ENCODE assay signal across 13 mouse cellular contexts in the genomic region with DNA sequence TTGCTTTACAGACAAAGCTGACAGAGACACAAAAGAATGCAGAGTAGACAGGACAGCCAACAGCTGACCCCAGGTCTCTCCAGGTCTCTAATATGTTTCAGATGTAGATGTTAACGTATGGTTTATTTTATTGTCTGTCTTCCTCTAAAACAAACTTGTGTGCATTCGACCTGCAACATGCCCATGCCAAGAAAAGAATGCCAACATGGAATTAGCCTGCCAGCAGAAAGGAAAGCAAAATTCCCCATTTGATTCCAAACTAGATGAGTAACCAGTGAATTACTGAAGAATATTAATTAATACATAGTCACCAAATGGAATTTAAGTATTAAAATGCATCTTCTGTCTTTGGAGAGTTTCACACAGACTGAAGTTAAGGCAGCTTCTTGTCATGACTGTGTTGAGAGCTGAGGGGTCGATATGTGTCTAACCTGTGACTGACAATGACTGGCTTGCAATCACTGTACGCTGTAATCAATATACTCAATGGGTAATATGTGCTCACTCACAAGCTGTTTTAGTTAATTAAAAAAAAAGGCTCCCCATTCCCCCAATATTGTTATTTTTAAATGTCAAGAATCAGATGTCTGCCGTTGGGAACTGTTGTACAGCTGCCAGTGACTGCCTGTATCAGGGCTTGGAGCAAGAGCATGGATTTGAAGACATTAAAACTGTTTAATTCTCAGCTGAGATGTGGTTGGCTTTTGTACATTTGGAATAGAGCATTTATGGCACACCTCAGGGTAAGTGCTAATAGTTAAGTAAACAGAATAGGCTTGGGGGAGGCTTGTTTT.
DNase-seq lines count a peak whose midpoint lies in the region; ATAC-seq and TF ChIP-seq lines count a peak whose summit lies in the region.
"Had no signal": no experiment of that assay in that cellular context is flagged by ENCODE, and none has a peak within 500 bp of the region (broad histone marks: within the 10 kb centered on the region; RNA-seq: fewer than 3 reads in every experiment).

No protein-coding gene starts in this region.

- no peaks in the 10 kb centered on the region for H3K27me3 ChIP-seq in hindbrain, embryonic 16.5 days (replicated peaks; ENCODE audit: control insufficient read depth, insufficient read depth, low read length)
- no peaks in the 10 kb centered on the region for H3K27me3 ChIP-seq in hindbrain, embryonic 14.5 days (ENCODE audit: control insufficient read depth, insufficient read depth, low read length)
- no peaks in the 10 kb centered on the region for H3K27me3 ChIP-seq in midbrain, embryonic 14.5 days (ENCODE audit: control insufficient read depth, insufficient read depth, low read length)
- no peaks in the 10 kb centered on the region for H3K27me3 ChIP-seq in midbrain, embryonic 10.5 days (ENCODE audit: low read depth, poor library complexity, severe bottlenecking)
- H3K27me3 ChIP-seq in stomach, embryonic 16.5 days (ENCODE audit: control insufficient read depth, insufficient read depth, low read length) = no peaks in the 10 kb centered on the region
- H3K27me3 ChIP-seq: CH12.LX had no signal

- peak overlapping the region; percentile 45; the same call in 1 of the 2 replicates for H3K4me2 ChIP-seq in hindbrain, embryonic 16.5 days (ENCODE audit: low read length)
- no peak overlapping the region for H3K4me2 ChIP-seq in hindbrain, embryonic 14.5 days (replicated peaks)
- H3K4me2 ChIP-seq in midbrain, embryonic 14.5 days (ENCODE audit: low read length) = peak overlapping the region; percentile 26; the same call in 1 of the 2 replicates
- peak overlapping the region; percentile 35 for H3K4me2 ChIP-seq in stomach, embryonic 16.5 days (ENCODE audit: low read depth, low read length)

- no peak for DNase-seq in hindbrain, embryonic 14.5 days (ENCODE audit: low spot score)
- DNase-seq in midbrain, embryonic 14.5 days = peak; percentile 20
- no peak for DNase-seq in midbrain, embryonic 10.5 days (ENCODE audit: low spot score)
- DNase-seq in cerebellum, postnatal 36 days = peak; percentile 30 to 40
- DNase-seq in gastrocnemius, adult 2 months = no peak
- DNase-seq: adrenal gland, postnatal 10 days; kidney, adult 8-10 months had no signal

- WGBS in hindbrain, embryonic 16.5 days = 62% methylated on average over 5 of the region's 5 CpGs
- whole genome bisulfite sequencing in hindbrain, embryonic 14.5 days = 71% methylated on average over 5 of the region's 5 CpGs
- 82% methylated on average over 5 of the region's 5 CpGs for WGBS in midbrain, embryonic 14.5 days
- 83% methylated on average over 5 of the region's 5 CpGs for WGBS in midbrain, embryonic 10.5 days
- WGBS in stomach, embryonic 16.5 days = 65% methylated on average over 5 of the region's 5 CpGs

- intact Hi-C loops in gastrocnemius, adult 2 months (cut with DNase I) = loop anchor here (10.0 kb wide), 1 partner anchor 444 kb away; no protein-coding TSS in a partner anchor

- no peak for ATAC-seq in hindbrain, embryonic 16.5 days
- ATAC-seq in hindbrain, embryonic 14.5 days (ENCODE audit: low FRiP score) = no peak
- ATAC-seq in midbrain, embryonic 14.5 days (ENCODE audit: low FRiP score, low TSS enrichment) = no peak
- ATAC-seq in stomach, embryonic 16.5 days (ENCODE audit: insufficient read depth, low FRiP score) = no peak

- H3K27ac ChIP-seq in hindbrain, embryonic 16.5 days (ENCODE audit: low read depth, low read length) = no peak overlapping the region
- H3K27ac ChIP-seq in hindbrain, embryonic 14.5 days = no peak overlapping the region
- no peak overlapping the region for H3K27ac ChIP-seq in midbrain, embryonic 14.5 days (replicated peaks; ENCODE audit: low read depth, low read length)
- no peak overlapping the region for H3K27ac ChIP-seq in midbrain, embryonic 10.5 days (replicated peaks)
- H3K27ac ChIP-seq in stomach, embryonic 16.5 days (ENCODE audit: low read length) = no peak overlapping the region
- H3K27ac ChIP-seq in gastrocnemius, adult 2 months = no peak overlapping the region
- H3K27ac ChIP-seq: liver, embryonic 14.5 days; macrophage had no signal

- no peak overlapping the region for H3K9ac ChIP-seq in hindbrain, embryonic 16.5 days (ENCODE audit: low read depth, low read length)
- no peak overlapping the region for H3K9ac ChIP-seq in hindbrain, embryonic 14.5 days
- H3K9ac ChIP-seq in midbrain, embryonic 14.5 days (replicated peaks; ENCODE audit: low read length) = no peak overlapping the region
- no peak overlapping the region for H3K9ac ChIP-seq in stomach, embryonic 16.5 days (ENCODE audit: low read length)
- H3K9ac ChIP-seq: liver, embryonic 14.5 days had no signal

- H3K36me3 ChIP-seq in hindbrain, embryonic 16.5 days (ENCODE audit: control insufficient read depth, insufficient read depth, low read length) = peaks cover 6% of the 10 kb centered on the region
- no peaks in the 10 kb centered on the region; the same call in 1 of the 2 replicates for H3K36me3 ChIP-seq in hindbrain, embryonic 14.5 days (replicated peaks; ENCODE audit: control insufficient read depth, insufficient read depth)
- H3K36me3 ChIP-seq in midbrain, embryonic 14.5 days (ENCODE audit: control insufficient read depth, insufficient read depth, low read length) = no peaks in the 10 kb centered on the region
- H3K36me3 ChIP-seq in midbrain, embryonic 10.5 days = no peaks in the 10 kb centered on the region
- H3K36me3 ChIP-seq in stomach, embryonic 16.5 days (ENCODE audit: control insufficient read depth, insufficient read depth, low read length) = no peaks in the 10 kb centered on the region

- no peaks in the 10 kb centered on the region for H3K9me3 ChIP-seq in hindbrain, embryonic 16.5 days (ENCODE audit: control insufficient read depth, low read length)
- no peaks in the 10 kb centered on the region for H3K9me3 ChIP-seq in hindbrain, embryonic 14.5 days (ENCODE audit: control insufficient read depth, low read length)
- no peaks in the 10 kb centered on the region for H3K9me3 ChIP-seq in midbrain, embryonic 14.5 days (ENCODE audit: control insufficient read depth, low read length)
- no peaks in the 10 kb centered on the region for H3K9me3 ChIP-seq in midbrain, embryonic 10.5 days (replicated peaks)
- no peaks in the 10 kb centered on the region for H3K9me3 ChIP-seq in stomach, embryonic 16.5 days (replicated peaks; ENCODE audit: control insufficient read depth, low read length)

- no peak overlapping the region for H3K4me3 ChIP-seq in hindbrain, embryonic 16.5 days (ENCODE audit: low read length)
- H3K4me3 ChIP-seq in hindbrain, embryonic 14.5 days (replicated peaks; ENCODE audit: low read length) = no peak overlapping the region
- H3K4me3 ChIP-seq in midbrain, embryonic 14.5 days (replicated peaks; ENCODE audit: low read depth, low read length) = no peak overlapping the region
- no peak overlapping the region for H3K4me3 ChIP-seq in midbrain, embryonic 10.5 days
- no peak overlapping the region for H3K4me3 ChIP-seq in stomach, embryonic 16.5 days (replicated peaks; ENCODE audit: low read length)
- no peak overlapping the region for H3K4me3 ChIP-seq in gastrocnemius, adult 2 months
- H3K4me3 ChIP-seq: myocyte had no signal

- no peak for TF ChIP-seq CTCF in gastrocnemius, adult 2 months (IDR thresholded peaks at IDR 0.05)

- H3K4me1 ChIP-seq in hindbrain, embryonic 16.5 days (ENCODE audit: control insufficient read depth, insufficient read depth, low read depth, low read length) = 0 out of 2 replicates have a peak, but pooled peaks cover 2% of the 10 kb centered on the region
- no peaks in the 10 kb centered on the region for H3K4me1 ChIP-seq in hindbrain, embryonic 14.5 days (replicated peaks; ENCODE audit: control insufficient read depth, insufficient read depth, low read length)
- H3K4me1 ChIP-seq in midbrain, embryonic 14.5 days (ENCODE audit: control insufficient read depth, insufficient read depth, low read length) = no peaks in the 10 kb centered on the region
- H3K4me1 ChIP-seq in midbrain, embryonic 10.5 days = peaks cover 5% of the 10 kb centered on the region; the same call in 1 of the 2 replicates
- no peaks in the 10 kb centered on the region for H3K4me1 ChIP-seq in stomach, embryonic 16.5 days (ENCODE audit: control insufficient read depth, insufficient read depth, low read length)

Comparison
In these comparisons a context has a peak if more than half of its experiments do, and no peak if none do; other contexts are left out.
1. DNase-seq: peak in midbrain, embryonic 14.5 days (single experiment) and cerebellum, postnatal 36 days (2 of 2); none in hindbrain, embryonic 14.5 days (single experiment), midbrain, embryonic 10.5 days (single experiment) and gastrocnemius, adult 2 months (single experiment).